Mouse (Mus musculus) ovary, adult 18-20 months (tissue): ENCODE data around the gene BC024978.
A peak's percentile ranks its signal among the peaks of the same experiment; 100 is the strongest.

ENCODE experiments used
- DNase-seq: peaks from one replicate; pipeline ENCODE4 v3.0.0; 2022; ENCODE audit warnings: low spot score, mixed read lengths

The BC024978 gene

DNA sequence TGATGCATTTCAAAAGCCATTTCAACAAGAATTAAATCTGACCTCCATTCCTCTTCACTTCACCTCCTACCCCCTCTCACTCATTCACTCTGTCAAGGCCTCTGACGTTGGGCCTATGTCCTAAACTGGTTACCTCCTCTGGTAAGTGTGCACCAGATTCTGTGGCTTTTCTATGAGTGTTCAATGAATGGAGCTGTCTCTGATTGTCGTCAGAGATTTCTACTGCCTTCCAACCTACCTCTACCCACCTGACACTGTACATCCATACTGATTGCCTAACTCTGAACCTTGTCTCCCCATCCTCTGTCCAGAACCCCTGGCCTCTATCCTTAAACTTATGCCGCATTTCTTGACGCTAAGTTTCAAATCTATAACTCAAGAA is 17.6 kb upstream of the BC024978 start:
- DNase-seq: no peak

GRCm38 (mm10) chr7:27178324-27179216 is 17.0 kb upstream of the BC024978 start, which contains the start of gene Rab4b:
Gene Rab4b, minus strand, starts transcription at chr7:27178896.
- peak; percentile 100 for DNase-seq

GRCm38 (mm10) chr7:27179217-27179918 is 16.2 kb upstream of the BC024978 start:
- no peak for DNase-seq

- no peak for DNase-seq
Observed at GRCm38 (mm10) chr7:27180036-27180435, 15.5 kb upstream of the BC024978 start.

DNA sequence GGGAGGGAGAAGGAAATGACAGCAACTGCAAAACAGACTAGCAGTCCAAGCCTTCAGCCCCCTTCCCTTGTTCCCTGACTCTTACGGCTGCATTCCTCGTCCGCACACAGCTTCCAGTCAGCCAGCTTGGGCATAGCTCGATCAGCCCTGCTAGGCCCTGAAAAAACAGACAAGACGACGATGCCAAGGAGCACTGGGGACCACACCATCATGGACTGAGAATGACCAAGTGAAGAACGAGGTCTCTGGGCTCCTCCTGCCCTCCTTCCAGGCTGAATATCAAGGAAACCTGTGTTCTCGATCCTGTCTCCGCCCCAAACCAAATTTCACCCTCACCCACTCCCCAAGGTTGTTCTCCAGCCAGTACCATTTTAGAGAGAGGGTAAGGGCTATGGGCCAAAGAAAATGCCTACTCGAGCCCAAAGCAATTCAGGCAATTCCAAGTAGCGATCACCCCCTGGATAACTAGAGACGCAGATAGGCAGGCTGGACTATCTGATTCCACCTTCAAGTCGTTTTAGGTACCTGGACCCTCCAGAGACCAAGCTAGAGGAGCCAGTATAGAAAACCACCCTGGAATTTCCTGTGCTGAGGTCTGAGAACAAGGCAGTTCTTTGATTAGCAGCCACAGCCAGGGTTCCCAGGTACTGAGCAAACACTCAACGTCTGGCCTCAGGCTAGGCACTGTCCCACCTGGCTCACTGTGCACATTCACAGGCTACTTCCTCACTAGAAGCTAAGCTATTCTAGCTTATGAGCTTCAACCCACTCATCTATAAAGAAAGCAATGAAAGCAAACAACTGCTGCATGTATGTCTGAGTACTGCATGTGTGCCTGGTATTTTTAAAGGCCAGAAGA is 14.5 kb upstream of the BC024978 start, which contains the start of the genes Gm21983 and Mia:
Gm21983 (minus strand) TSS at position 250 of the 859 bp plus-strand sequence.
Mia (minus strand) TSS at position 321 of the 859 bp plus-strand sequence.
- DNase-seq: no peak

GRCm38 (mm10) chr7:27182498-27182897 is 13.1 kb upstream of the BC024978 start:
- no peak for DNase-seq

- no peak for DNase-seq
Observed at GRCm38 (mm10) chr7:27184964-27185363, 10.6 kb upstream of the BC024978 start.

DNA sequence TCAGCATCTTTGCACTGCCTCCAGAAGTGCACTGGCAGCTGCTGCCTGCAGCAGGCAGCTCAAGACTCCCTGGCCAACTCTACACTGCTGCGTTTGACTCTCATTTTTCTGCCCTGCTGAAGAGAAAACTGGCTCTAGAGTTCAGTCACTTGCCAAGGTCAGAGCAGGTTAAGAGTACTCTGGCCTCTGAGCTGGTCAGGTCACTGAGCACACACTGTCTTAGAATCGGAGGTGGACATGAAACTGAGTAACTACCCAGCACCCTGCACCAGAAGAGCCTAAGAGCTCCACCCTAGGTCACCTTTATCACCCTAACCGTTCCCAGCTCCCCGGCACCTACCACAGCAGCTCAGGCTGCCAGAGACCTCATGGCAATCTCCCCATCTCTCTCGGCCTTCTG is 9.6 kb upstream of the BC024978 start:
- DNase-seq: no peak

DNA sequence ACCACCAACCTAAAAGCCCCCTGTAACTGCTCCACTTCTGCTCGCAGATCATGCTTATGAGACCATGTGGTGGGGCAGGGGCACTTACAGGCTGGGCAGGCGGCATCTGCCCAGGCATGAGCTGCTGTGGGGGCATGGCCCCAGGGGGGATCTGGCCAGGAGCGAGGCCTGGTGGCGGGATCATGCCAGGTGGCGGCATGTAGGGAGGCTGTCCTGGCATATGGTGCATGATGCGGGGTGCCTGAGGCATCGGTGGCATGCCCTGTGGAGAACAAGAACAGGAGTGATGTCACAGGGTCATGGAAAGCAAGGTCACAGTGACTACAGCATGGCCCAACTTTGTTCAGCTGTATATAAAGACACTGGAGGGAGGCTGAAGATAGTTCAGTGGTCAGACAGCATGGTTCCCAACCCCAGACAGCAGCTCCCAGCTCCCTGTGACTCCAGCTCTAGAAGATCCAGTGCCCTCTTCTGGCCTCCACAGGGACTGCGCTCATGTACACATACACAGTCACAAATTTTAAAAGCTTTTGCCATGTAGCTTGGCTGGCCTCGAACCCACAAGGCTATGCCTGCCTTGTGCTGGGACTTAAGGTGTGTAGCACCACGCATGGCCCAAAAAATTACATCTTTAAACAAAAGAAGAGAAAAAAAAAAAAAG is 6.2 kb upstream of the BC024978 start:
- no peak for DNase-seq

- DNase-seq: no peak
Observed at GRCm38 (mm10) chr7:27192434-27192833, 3.1 kb upstream of the BC024978 start.

DNA sequence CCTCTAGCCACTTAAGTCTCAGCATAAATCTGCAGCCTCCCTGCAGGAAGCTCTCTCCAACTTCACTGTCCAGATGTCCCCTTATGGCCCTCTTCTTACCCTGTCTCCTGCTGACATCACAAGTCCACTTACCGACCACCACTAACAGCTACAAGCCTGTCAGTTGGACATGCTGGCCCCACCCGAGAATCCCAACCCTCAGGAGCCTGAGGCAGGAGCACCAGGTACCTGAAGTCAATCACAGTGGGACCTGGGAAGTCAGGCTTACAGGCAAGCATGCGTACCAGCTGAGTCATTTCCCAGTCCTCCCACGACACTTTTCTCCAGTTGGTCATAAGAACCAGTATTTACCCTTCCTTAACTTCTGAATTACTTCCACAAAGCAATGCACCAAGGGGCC is 1.9 kb upstream of the BC024978 start:
- DNase-seq: no peak

- no peak for DNase-seq
Observed at GRCm38 (mm10) chr7:27197136-27197535, 1.6 kb downstream of the BC024978 start.

DNA sequence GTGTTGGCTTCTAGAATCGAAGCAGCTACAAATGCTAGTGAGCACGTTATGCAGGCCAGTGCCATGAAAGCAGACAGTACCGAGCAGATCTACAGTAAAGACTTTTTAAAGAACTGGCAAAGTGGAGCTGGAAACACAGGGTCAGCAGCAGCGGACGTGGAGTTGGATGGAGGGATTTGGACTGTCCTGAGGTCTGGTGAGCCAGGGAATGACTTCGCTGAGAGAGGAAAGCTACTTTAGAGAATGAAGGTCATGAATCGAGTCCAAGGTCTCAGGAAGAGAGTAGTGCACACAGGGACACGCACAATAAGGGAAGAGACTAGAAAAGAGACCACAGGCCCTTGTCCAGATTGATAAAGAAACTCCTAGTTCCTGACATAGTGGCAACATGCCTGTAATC is 2.1 kb downstream of the BC024978 start:
- peak; percentile 24 for DNase-seq

DNA sequence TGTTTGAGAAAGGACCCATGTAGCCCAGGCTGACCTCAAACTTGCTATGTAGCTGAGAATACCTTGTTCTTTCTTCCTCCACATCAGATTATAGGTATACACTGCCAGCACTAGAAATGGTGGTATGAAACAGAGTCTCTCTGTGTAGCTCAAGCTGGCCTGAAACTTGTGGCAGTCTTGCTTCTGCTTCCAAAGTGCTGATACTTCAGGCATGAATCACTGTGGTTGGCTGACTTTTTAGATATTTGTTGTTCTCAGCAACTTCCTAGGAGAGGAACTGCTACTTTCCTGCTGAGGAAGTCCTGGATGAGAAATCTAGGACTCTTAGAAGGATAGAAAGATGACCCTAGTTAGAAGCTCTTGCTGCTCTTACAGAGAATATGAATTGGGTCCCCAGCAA is 2.8 kb downstream of the BC024978 start:
- DNase-seq: no peak

DNA sequence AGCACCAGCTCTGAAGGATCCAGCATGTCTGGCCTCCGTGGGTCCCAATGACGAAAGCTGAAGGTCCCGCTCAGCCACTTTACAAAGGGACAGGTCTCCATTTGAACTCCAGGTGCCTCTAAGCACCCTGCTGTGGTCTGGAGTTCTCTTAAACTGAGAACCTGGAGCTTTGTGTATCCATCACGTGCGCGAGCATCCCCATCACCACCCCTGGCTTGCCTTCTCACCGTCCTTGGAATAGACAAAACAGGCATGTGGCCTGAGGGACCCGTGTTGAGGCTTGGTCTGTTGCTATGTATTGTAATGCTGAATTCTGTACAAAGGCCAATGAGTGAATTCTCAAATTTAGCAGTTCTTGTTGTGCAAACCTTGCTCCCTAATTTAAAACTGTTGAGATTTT is 3.2 kb downstream of the BC024978 start:
- DNase-seq: no peak

GRCm38 (mm10) chr7:27203730-27204449 is 8.3 kb downstream of the BC024978 start:
- no peak for DNase-seq

GRCm38 (mm10) chr7:27212626-27213025 is 17.0 kb downstream of the BC024978 start:
- DNase-seq: no peak

- DNase-seq: no peak
Observed at GRCm38 (mm10) chr7:27218586-27218985, 23.0 kb downstream of the BC024978 start.

- DNase-seq: no peak
Observed at GRCm38 (mm10) chr7:27219937-27220336, 24.4 kb downstream of the BC024978 start.

DNA sequence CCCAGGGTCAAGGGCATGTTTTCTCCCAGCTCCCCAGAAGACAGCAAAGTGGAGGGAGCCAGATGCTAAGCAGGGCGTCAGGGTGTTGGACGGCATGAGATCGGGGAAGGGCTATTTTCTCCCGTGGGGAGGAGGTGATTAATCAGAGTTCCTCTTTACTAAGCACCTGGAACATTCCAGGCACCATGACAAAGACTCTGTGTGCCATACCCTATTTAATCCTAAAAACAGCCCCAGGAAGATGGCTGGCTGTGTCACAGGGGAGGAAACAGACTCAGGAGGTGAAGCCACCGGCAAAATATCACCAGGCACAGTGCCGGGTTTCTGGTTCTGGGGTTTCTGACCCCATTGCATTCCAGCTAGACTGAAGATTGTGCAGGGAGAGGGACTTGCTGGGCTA is 26.4 kb downstream of the BC024978 start:
- DNase-seq: no peak

DNA sequence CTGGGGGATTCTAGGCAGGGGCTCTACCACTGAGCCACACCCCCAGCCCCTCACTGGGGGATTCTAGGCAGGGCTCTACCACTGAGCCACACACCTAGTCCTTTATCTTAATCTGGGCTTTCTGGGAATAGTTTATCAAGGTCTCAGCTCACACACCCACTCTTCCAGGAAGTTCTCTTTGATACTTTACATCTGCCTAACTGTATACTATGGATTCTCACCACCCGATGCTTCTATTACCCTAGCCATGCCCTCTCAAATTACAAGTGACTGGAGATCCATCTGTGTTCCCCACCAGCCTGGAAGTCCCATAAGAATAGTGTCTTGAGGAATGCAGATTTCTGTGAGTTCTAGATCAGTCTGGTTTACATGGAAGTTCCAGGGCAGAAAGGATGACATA is 27.0 kb downstream of the BC024978 start:
- DNase-seq: no peak
